Mouse (Mus musculus): ENCODE measurements around the gene Kank1.

Gene Kank1

DNA sequence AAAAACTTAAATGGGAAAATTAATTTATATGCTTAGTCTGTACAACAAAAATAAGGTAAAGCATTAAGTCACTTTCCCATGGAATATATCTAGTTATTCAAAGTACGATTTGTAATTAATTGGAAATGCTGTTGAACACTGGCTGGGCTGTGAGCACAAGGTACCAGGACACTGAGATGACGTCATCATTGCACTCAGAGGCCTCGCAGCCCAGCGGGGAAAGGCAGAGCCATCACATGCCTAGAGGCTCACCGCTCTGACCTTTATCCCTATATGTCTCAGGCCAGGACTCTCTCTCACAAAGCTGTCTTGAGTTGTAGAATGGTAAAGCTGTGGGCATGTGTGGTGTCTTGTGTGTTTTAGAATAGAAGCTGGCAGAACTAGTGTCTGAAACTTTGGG is 128.9 kb downstream of the Kank1 start:
- no peak for DNase-seq (ENCODE audit: low spot score in 2 of 2)

DNA sequence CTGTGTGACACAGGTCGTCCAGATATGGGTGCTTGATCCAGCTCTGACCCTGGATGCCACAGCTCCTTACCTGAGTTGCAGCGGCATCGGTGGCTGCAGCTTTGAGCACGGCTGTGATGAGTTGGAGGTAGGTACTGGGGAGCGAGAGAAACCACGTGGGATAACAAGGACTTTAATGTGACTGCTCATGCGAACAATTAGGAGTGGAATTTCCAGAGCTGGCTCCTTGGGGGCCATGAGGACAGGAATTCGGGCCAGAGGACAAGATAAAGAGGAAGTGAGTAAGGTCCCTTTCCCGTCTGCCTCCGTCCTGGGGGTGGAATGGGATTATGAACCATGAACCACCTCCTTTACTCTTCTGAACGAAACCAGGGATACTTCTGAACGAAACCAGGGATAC is 129.8 kb downstream of the Kank1 start:
- no peak for DNase-seq (ENCODE audit: low spot score in 2 of 2)

DNA sequence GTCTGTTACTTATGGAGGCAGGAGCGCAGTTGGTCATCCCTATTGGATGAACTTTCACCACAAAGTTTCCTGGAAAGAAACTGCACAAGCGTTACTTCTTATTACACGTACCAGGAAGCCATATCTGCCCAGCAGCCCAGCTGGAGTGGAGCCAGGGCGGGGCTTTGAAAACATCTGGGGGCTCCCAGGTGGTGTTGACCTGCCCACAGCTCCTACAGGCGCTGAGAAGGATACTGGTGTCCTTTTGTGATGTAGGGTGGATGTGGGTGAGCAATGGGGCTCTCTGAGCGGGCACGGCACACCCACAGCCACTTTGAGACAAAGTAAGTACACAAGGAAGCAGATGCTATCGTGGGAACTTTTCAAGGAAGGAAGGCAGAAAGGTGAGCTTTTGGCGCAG is 133.7 kb downstream of the Kank1 start:
- no peak for DNase-seq (ENCODE audit: low spot score in 2 of 2)

DNA sequence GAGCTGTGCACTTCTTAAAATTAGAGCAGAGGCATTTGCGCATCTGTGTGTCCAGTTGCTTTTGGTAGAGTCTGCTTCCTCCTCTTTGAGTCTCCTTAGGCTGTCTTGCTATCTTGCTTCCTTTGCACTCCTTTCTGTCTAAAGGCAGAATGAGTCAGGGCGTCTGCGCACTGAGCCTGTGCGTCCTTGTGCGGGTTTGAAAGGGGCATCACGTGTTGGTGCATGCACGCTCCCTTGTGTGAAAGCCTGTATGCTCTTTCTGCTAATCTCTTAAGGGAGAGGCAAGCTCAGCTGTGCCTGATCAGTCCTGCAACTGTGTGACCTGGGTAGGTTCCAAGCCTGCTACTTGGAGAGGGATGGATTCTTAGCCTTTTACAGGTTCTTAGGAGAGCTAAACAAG is 136.0 kb downstream of the Kank1 start:
- DNase-seq (ENCODE audit: low spot score in 2 of 2): no peak

DNA sequence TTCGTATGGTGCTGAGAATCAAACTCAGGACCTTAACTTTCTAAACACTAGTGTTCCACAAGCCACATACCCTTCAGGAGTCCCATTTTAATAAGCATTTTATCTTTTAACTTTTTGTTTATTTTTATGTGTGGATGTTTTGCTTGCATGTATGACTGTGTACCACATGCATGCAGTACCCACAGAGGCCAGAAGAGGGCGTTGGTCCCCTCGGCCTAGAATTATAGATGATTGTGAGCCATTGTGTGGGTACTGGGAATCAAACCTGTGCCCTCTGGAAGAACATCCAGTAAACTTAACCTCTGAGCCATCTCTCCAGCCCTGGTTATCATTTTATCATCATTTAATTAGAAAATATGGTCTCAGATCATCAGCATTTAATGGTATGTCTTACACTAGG is 136.8 kb downstream of the Kank1 start:
- DNase-seq (ENCODE audit: low spot score in 2 of 2): no peak

DNA sequence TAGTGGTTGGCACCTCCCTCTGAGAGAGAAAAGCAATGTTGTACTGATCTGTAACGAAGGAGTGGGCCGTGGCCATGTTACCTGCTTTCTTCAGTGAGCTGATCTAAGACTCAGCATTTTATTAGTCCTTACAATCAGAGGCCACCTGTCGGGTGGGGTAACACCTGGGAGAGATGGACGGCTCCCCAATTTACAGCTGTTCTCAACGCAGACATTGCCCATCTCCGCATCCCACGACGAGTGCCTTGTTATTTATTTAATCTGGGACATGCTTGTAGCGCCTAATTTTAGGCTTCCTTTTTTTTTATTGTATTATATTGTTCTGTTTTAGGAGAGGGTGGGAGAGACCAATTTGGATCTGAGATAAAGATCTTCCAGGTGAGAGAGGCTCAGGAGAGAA is 137.4 kb downstream of the Kank1 start:
- no peak for DNase-seq (ENCODE audit: low spot score in 2 of 2)

DNA sequence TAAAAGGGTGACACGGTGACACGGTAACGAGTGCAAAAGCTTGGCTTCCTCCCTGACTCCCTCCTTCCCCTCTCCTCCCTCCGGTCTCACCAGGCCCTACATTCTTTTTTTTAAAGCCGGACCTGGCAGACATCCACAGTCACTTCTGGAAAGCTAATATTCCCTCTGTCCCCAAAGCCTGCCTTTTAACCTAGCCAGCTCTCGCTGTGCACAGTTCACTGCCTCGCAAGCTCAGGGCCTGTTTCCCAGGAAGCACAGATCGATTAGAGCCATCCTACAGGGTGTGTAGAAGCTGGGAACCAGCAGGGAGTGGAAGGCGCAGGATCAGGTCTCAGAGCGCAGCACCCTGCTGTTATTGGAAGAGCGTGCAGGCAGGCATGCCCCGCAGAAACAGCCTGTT is 138.2 kb downstream of the Kank1 start:
- no peak for DNase-seq (ENCODE audit: low spot score in 2 of 2)

DNA sequence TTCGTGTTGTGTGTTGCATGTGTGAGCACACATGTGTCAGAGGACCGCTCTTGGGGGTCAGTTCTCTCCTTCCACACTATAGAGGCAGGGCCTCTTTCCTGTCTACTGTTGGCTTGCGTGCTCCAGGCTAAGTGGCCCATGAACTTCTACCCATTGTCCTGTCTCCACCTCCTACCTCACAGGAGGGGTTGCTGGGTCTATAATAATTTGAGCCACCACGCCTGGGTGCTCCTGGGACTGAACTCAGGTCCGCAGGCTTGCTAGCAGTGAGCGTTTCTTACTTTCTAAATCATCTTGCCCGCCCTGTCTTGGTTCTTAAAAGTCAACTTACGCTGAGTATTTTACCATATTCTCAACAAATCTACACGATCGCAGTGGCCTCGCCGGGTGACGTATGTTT is 140.1 kb downstream of the Kank1 start:
- no peak for DNase-seq (ENCODE audit: low spot score in 2 of 2)

DNA sequence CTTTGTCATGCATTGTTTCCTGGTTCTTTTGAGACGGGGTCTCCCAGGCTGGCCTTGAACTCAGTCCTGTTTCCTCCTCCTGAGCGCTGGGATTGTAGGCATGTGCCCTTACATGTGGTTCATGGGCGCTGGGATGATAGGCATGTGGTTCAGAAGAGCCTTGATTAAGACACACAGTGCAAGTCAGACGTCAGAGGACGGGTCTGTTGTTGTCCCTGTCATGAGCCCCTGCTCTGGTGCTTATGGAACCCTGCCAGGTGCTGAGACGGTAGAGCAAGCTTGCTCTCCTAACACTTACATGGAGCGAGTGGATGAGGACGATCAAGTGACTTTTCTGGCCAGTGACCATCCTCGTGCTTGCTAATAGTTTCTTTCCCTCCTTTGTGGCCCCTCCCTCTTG is 143.9 kb downstream of the Kank1 start:
- no peak for DNase-seq (ENCODE audit: low spot score in 2 of 2)

DNA sequence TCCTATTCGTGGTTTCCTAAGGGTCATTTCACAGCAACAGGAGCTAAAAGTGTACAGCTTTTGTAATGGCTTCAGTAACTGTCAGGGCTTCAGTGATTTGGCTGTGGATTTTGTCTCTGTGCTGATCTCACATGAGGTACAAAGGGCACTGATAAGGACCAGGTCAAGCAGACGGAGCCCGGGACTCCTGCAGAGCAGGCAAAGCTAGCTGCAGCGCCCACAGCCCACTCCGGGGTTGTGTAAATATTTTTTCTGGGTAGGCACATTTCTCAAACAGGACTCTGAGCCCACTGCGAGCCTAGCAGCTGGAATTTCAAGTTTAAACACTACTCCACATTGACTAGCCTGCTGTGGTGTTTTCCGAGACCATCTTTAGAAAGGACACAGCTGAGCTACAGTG is 145.2 kb downstream of the Kank1 start:
- DNase-seq (ENCODE audit: low spot score in 2 of 2): no peak

DNA sequence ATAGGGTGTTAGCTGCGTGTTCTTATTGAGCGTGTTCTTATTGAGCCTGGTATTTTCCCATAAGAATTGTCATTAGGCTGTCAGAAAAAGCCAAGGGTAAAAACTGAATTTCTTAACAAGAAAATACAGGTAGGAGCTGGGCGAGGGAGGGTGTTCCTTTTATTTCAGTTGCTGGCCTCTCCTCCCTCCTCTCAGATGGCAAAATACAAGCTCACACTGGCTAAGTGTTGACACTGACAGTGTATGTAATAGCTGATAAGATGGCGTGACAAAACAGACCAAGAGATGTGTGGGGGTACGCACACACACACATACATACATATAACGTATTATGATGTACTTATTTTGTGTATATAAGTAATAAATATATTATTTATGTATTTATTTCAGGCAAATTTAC is 145.7 kb downstream of the Kank1 start:
- DNase-seq (ENCODE audit: low spot score in 2 of 2): no peak

DNA sequence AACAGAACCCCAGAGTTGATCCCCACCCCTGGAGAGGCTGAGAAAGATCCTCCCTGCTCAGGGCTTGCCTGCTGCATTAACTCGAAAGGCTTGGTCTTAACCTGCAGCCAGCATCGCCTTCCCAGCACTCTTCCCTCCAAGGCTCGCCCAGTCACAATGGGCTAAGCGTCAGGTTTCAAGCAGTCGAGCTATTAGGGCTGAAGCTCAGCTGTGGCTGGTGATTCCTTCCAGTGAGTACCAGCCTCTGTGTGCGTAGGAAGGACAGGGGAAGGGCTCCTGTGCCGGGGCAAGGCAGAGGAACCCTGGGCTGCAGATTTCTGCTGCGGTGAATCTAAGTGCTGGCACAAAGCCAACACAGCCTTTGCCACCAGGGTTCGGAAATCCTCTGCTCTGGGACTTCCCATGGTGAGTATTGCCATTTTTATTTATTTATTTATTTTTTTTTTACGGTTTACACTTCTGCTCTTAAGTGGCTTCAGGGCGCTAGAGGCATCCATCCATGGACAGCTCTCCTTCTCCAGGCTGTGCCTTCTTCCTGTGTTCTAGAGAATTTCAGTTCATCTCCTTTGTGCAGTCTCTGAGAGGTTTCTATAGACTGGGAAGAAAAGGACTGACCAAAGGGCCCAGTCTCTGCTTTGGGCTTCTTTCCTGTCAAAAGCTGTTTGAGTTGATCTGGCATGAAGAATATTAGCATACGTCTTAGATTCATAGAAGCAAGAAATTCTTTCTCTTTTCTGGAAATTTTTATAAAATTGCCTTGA is 146.8 kb downstream of the Kank1 start:
- no peak for DNase-seq (ENCODE audit: low spot score in 2 of 2)

DNA sequence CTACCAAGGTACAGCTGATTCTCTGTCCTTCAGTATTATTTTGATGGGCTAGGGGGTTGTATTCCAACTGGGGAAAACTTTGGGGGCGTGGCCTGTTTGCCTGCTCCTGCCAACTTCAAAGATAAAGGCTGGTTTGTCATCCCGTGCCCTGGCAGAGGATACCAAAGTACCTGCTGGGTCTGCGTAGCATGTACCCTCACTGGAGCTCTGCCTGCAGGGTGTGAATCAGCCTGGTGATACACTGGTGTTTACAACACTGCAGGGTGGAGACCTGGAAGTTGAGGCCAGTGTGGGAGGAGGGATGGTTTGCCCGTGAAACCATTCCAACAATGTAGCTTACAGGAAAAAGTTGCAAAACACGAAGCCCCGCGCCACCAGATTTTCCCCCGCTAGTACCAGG is 149.2 kb downstream of the Kank1 start:
- DNase-seq (ENCODE audit: low spot score in 2 of 2): no peak

DNA sequence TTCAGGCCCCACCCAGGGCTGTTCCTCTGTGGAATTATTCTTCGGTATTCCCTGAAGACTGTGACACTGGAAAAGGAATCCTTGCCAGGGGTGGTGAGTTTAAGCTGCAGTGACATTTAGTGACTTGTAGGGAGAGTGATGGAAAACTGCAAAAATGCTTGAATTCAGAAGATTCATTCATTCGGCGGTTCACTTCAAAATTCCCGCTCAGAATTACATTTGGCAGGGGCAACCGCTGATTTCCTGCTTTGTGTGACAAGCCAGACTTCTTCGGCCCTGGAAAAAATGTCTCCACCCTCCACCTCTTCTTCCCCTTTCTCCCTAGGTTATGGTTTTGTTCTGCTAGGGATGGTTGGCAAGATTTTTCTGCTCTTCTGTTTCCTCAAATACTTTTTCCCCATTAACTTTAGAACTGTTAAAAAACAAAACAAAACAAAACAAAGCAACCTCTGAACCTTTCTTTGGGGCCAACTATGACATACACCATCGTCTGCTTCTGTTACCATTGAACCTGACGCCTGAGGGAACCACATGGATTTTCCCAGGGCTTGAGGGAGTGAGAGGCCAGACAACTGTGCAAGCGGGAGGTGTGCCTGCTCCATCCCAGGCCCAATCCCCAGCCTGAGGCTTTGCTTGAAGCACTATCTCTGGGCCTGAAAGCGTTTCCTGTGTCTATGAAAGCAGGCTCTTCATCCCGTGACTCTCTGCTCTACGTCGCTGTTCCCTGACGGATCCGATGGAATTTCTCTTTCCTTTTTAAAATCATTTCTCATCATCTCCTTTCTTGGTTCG is 150.1 kb downstream of the Kank1 start:
- DNase-seq (ENCODE audit: low spot score in 2 of 2): no peak

DNA sequence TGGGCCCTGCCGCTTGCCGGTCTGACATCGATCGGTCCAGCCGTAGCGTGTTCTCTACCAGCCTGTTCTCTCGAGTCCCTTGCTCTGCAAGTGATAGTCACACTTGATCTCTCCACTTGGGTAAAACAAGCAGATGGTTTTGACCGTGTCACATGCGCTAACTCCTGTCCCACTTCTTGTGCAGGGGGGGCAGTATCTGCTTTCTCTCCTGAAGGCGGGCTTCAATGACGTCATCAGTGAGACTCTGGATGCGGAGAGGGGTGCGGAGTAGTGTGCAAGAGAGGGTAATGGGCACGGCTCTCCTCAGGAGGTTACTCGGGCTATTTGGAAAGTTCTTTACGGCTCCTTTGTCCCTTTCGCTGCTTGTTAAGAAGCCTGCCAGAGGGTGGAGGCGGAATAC is 151.1 kb downstream of the Kank1 start:
- no peak for DNase-seq (ENCODE audit: low spot score in 2 of 2)

DNA sequence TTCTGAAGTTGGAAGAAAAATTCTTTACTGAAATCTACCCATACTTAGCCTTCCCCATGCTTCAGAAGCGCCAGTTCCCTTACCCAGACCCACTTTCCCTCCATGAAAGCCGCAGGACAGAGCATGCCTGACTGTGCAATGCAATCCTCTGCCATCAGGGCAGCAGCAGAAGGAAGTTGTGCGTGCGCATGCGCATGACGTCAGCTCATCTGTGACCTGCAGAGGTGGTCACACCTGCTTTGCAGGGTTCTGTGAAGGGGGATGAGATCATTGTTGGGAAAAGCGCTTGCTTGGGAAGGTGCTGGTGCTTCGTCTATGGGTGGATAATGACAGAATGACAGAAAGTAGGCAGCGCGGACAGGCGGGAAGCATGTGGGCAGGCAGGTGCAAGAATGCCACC is 155.4 kb downstream of the Kank1 start:
- DNase-seq (ENCODE audit: low spot score in 2 of 2): no peak

DNA sequence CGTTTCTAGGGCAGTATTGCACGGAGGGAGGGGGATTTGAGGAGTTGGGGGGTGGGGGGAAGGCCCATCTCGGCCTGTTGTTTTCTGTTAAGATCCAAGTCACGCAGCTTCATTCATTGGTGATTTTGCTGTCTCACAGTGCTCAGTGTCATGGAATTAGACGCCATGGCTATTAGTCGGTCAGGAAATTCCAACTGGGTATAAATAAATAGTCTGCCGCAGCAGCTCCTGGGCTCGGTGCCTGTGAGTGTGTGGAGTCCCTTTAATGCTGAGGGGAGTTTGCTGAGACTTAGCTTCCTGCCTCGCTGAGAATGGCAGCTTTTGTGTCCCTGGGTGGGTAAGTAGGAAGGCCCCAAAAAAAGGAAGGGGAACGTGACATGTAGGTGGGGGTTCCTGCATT is 158.3 kb downstream of the Kank1 start:
- no peak for DNase-seq (ENCODE audit: low spot score in 2 of 2)

DNA sequence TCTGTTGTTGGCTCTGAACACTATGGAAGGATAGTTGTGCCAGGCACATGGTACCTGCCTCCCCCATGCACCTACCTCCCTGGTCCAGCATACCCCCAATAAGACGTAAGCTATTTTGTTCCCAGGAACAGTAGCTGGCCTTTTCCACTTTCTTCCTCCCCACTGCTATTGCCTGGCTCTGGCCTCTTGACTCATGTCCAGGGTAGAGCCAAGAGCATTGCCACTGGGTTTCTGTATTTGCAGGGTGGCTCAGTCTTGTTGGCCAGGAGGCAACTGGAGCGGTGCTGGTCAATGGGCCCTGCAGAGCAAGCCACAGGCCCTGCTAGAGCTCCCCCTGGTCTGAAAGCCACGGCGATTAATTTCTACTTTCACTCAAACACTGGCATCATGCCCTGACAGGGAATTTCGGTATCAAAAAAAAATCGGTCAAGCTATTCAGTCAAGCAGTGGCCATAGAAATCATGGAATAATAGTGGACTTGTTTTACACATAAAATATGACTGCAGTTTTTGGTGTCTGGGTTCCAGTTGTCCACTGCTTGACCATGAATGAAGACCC is 160.0 kb downstream of the Kank1 start:
- DNase-seq (ENCODE audit: low spot score in 2 of 2): no peak

DNA sequence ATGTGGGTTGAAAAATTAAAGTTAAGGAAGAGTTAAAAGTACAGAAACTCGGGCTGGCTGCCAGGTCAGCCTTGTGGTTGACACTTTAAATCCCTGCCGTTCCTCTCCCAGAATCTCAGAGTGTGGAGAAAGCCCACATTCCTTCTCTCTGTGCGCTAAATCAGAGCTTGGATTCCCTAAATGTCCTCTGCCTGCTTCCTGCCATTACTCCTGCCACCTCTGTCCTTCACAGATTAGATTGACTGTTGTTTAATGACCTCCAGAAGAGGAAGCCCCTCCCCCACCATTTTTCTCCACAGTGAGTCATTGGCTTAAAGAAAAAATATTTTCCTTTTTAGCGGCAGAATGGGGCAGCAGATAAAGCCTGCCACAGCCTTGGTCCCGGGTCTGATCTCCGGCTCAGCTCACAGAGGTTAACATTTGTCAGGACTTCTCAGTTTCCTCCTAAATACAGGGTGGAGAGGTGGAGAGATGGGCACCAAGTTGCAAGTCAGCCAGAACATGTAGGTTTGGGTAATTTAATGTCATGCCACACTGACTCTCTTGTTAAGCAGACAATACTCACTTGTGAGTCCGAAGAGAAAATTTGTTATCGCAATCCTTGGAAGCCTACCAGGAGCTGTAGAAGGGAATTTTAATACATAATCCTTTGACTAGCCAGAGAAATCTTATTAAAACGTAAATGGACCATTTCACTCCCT is 162.9 kb downstream of the Kank1 start:
- DNase-seq (ENCODE audit: low spot score in 2 of 2): peak in 1 of 2 experiments; percentile 18

DNA sequence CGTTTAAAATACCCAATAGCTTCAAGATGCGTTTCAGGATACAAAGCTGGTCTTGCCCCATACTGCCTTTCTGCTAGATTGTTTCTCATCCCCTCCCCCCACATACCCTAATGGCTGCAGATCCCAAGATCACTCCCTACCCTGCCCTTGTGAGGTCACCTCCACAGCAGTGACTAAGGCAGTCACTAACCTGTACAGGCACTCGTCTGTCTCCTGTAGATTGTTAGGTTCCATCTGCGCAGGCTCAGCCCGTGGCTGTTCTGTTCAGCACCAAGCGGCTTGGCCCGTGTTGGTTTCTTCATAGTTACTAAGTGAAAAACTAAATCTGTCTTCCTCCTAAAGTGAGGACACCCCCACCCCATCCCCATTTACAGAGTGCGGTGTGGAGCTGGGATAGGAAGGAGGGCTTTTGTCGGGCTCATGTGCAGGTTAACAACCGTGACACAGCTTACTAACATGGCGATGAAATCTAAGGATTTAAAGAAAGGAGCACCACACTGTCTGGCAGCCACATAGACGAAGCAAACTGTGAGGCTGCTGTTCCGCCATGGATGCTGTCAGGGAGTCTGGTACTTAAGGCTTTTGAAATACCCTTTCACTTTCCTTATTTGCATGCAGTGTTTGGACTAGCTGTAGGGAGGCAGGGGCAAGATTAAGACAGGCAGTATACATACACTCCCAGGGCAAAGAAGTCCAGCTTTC is 163.6 kb downstream of the Kank1 start:
- DNase-seq (ENCODE audit: low spot score in 2 of 2): no peak

DNA sequence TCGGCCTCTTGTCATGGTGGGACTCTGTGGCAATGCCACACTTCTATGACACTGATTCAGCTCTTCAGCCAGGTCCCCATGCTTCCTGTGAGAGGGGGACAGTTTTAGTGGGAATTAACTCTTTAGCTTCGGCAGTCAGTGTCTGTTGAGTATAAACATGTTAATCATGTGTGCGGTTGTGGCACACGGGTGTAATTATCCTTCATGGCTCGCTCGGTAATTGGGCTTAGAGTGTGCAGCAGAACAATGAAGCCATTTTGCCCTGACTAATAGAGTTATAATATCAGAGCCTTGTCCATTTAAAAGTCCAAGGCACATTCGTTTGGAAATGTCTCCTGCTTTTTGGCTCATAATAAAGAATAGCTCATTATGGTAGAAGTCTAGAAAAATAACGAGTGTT is 164.7 kb downstream of the Kank1 start:
- DNase-seq (ENCODE audit: low spot score in 2 of 2): no peak

DNA sequence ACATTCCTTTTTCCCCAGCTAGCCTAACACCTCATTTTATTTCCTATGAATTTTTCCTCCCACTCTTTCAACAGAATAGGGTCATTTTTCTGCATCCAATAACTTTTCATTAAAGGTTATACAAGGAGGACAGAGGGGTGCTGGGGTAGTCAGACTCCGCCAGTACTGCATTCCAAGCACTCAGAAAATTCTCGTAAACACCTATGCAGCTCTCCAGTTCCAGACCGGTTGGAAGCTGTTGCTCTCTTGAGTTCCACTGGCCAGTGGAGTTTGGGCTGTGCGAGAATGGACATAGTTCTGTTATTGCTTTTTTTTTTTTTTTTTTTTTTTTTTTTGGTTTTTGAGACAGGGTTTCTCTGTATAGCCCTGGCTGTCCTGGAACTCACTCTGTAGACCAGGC is 167.4 kb downstream of the Kank1 start:
- no peak for DNase-seq (ENCODE audit: low spot score in 2 of 2)
